Mouse (Mus musculus): ENCODE measurements at regions not wholly inside any gene's neighbourhood (a gene's known extent, or its start where the extent isn't known, plus 50 kb on each side); places are given as distances from the start of the nearest gene placed in this dataset.
A peak's percentile ranks its signal among the peaks of the same experiment; 100 is the strongest.

- peak; percentile 1 for DNase-seq (ENCODE audit: extremely low read depth, low read depth, low spot score)
These were observed 1070.2 kb upstream of the Zeb2 start for GRCm38 (mm10) chr2:46187265-46187888.

GRCm38 (mm10) chr2:46183241-46183640 lies 1066.0 kb upstream of the Zeb2 start:
- no peak for DNase-seq (ENCODE audit: extremely low read depth, low read depth, low spot score)

- no peak for DNase-seq (ENCODE audit: extremely low read depth, low read depth, low spot score)
These were observed 1062.5 kb upstream of the Zeb2 start for GRCm38 (mm10) chr2:46179741-46180140.

- no peak for DNase-seq (ENCODE audit: extremely low read depth, low read depth, low spot score)
These were observed 1051.3 kb upstream of the Zeb2 start for GRCm38 (mm10) chr2:46168488-46168887.

GRCm38 (mm10) chr2:46149848-46150247 lies 1032.7 kb upstream of the Zeb2 start:
- no peak for DNase-seq (ENCODE audit: extremely low read depth, low read depth, low spot score)

- DNase-seq (ENCODE audit: extremely low read depth, low read depth, low spot score) = no peak
These were observed 1002.7 kb upstream of the Zeb2 start for GRCm38 (mm10) chr2:46119871-46120270.

GRCm38 (mm10) chr2:46106991-46107390 lies 989.8 kb upstream of the Zeb2 start:
- no peak for DNase-seq (ENCODE audit: extremely low read depth, low read depth, low spot score)

GRCm38 (mm10) chr2:46065034-46065802 lies 948.0 kb upstream of the Zeb2 start:
- DNase-seq (ENCODE audit: extremely low read depth, low read depth, low spot score) = no peak

GRCm38 (mm10) chr2:46055729-46056128 lies 938.5 kb upstream of the Zeb2 start:
- DNase-seq (ENCODE audit: extremely low read depth, low read depth, low spot score) = no peak

GRCm38 (mm10) chr2:46054902-46055301 lies 937.7 kb upstream of the Zeb2 start:
- no peak for DNase-seq (ENCODE audit: extremely low read depth, low read depth, low spot score)

GRCm38 (mm10) chr2:46021854-46022253 lies 904.7 kb upstream of the Zeb2 start:
- no peak for DNase-seq (ENCODE audit: extremely low read depth, low read depth, low spot score)

GRCm38 (mm10) chr2:46013771-46014269 lies 896.6 kb upstream of the Zeb2 start:
- no peak for DNase-seq (ENCODE audit: extremely low read depth, low read depth, low spot score)

GRCm38 (mm10) chr2:46012716-46013115 lies 895.5 kb upstream of the Zeb2 start:
- no peak for DNase-seq (ENCODE audit: extremely low read depth, low read depth, low spot score)

- no peak for DNase-seq (ENCODE audit: extremely low read depth, low read depth, low spot score)
These were observed 858.0 kb upstream of the Zeb2 start for GRCm38 (mm10) chr2:45975157-45975556.

GRCm38 (mm10) chr2:45968635-45969034 lies 851.4 kb upstream of the Zeb2 start:
- DNase-seq (ENCODE audit: extremely low read depth, low read depth, low spot score) = no peak

GRCm38 (mm10) chr2:45956792-45957330 lies 839.7 kb upstream of the Zeb2 start:
- peak; percentile 14 for DNase-seq (ENCODE audit: extremely low read depth, low read depth, low spot score)

GRCm38 (mm10) chr2:45948758-45949157 lies 831.6 kb upstream of the Zeb2 start:
- DNase-seq (ENCODE audit: extremely low read depth, low read depth, low spot score) = no peak

GRCm38 (mm10) chr2:45925791-45926480 lies 808.7 kb upstream of the Zeb2 start:
- DNase-seq (ENCODE audit: extremely low read depth, low read depth, low spot score) = no peak

- no peak for DNase-seq (ENCODE audit: extremely low read depth, low read depth, low spot score)
These were observed 791.7 kb upstream of the Zeb2 start for GRCm38 (mm10) chr2:45908871-45909270.

- DNase-seq (ENCODE audit: extremely low read depth, low read depth, low spot score) = no peak
These were observed 787.5 kb upstream of the Zeb2 start for GRCm38 (mm10) chr2:45904623-45905235.

- no peak for DNase-seq (ENCODE audit: extremely low read depth, low read depth, low spot score)
These were observed 786.9 kb upstream of the Zeb2 start for GRCm38 (mm10) chr2:45904090-45904489.

Data from fat pad, adult 2 months (tissue).